Mouse (Mus musculus) thymus, postnatal 0 days (tissue): ENCODE data around the gene Fam160a1. TPM values are rescaled to one million over a fixed set of nuclear protein-coding genes. Genes with fewer than 3 reads are reported as not detected.

Experiments
- DNase-seq: peaks from one replicate; pipeline ENCODE4 v3.0.0-alpha.2; 2015; ENCODE audit warnings: low spot score
- polyA plus RNA-seq: library from polyadenylated mRNA; unstranded; fragments of >200 nt; fragmentation: Nextera tagmentation; extraction: Ambion mirVana; gene quantifications from 2 replicates; pipeline ENCODE4 v1.2.1, GENCODE M21; 2015

The Fam160a1 gene
- polyA plus RNA-seq, 1 experiment from 2014 or later = 2.3 TPM

DNA sequence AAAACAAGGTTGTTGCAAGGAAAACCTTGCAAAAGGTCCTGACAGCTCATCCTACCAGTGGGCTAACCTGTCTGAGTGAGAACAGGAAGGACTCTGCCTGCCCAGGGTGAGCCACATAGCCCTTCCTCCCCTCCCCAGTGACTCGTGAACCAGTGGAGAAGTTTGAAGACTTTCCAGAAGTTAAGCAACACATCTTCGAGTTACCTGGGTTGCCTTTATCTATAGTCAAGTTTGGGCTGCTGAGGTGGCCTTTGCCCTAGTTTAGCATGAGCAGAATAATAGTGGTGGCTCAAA, 182.0 kb downstream of the Fam160a1 start:
- DNase-seq = no peak

- no peak for DNase-seq
Measured at GRCm38 (mm10) chr3:85634389-85635125, 182.5 kb downstream of the Fam160a1 start.

GRCm38 (mm10) chr3:85633733-85634132, 183.4 kb downstream of the Fam160a1 start:
- no peak for DNase-seq

GRCm38 (mm10) chr3:85629895-85630510, 187.1 kb downstream of the Fam160a1 start:
- no peak for DNase-seq

DNA sequence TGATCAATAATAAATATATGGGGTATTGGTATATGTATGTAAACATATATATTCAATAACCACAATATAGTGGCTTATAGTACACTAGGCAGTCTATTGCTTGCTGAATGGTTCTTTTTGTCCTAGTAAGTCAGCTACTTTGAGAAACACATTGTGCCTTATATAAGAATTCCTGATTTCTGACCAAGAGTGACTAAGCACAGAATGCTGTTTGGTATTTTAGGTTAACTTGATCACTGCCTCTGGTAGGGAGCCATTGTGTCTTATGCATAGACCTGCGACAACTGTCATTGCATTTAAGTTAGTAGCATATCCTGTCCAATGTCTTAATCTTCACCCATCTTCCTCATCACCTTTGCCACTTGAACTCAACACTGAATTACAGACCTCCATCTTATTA, 197.3 kb downstream of the Fam160a1 start:
- no peak for DNase-seq

DNA sequence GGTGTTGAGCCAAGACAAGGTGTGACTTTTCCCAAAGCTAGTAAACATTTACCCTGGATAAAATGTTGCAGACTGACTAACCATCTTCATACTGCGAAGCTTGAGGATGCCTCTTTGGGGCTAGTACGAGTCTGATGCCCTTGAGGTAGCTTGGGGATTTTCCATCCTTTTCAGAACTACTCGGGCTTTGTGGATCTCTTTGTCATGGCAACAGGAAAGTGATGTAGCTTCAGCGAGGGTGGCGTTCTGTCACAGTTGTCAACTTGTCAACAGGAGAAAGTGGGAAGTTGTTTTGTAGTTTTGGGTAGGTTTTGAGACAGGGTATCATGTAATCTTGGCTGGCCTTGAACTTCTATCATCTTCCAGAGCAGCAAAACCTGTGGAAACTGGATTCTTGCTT, 197.7 kb downstream of the Fam160a1 start:
- DNase-seq = no peak

- no peak for DNase-seq
Measured at GRCm38 (mm10) chr3:85618885-85619284, 198.2 kb downstream of the Fam160a1 start.

DNA sequence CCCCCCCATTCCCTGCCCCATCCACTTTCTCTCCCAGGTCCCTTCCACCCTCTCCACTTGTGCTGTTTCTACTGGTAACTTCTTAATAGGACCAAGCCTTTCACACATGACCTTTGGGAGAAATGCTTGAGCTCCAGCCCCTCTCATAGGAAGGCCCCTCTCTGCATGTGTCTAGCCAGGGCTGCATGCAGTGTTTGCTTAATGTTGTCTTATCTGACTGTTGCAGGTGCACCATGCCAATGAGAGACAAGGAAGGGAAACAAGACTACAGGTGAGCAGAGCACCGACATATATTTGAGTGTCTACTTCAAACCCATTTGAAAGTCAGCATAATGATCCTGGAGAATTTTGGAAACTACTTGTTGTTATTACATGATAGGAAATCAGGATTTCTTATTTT, 200.7 kb downstream of the Fam160a1 start:
- no peak for DNase-seq

Other genes with a start within 250 kb of the Fam160a1 start
- 17.9 and 18.2 TPM in 2 replicates for gene Gatb, start 243.2 kb downstream of the Fam160a1 start, polyA plus RNA-seq
- 1.6 and 1.7 TPM in 2 replicates for gene Glt28d2, start 70.2 kb upstream of the Fam160a1 start, polyA plus RNA-seq
- gene Gm37240, start 70.2 kb upstream of the Fam160a1 start, polyA plus RNA-seq = 3.4 and 5.2 TPM in 2 replicates
- gene Sh3d19, start 153.8 kb upstream of the Fam160a1 start, polyA plus RNA-seq = 2.5 and 3.5 TPM in 2 replicates
- not detected in 2 replicates for gene Prss48, start 185.2 kb upstream of the Fam160a1 start, polyA plus RNA-seq